Mouse (Mus musculus) megakaryocyte, embryonic 14.5 days (primary cell): ENCODE measurements around the gene Gm9944.

Experiments used
- FLI1 ChIP-seq: IDR thresholded peaks from 2 replicates; pipeline ENCODE4 v1.6.1; 2012; ENCODE audit warnings: low read length, inconsistent platforms, mixed read lengths
- GATA1 ChIP-seq: IDR thresholded peaks from 3 replicates; pipeline ENCODE4 v1.6.1; 2012; ENCODE audit warnings: mixed read lengths, low read length, inconsistent platforms, borderline replicate concordance

GRCm38 (mm10) chr4:144433216-144433615 lies 19.9 kb downstream of the Gm9944 start:
- no peak for TF ChIP-seq GATA1
- TF ChIP-seq FLI1 = no peak
